In the genomic region with DNA sequence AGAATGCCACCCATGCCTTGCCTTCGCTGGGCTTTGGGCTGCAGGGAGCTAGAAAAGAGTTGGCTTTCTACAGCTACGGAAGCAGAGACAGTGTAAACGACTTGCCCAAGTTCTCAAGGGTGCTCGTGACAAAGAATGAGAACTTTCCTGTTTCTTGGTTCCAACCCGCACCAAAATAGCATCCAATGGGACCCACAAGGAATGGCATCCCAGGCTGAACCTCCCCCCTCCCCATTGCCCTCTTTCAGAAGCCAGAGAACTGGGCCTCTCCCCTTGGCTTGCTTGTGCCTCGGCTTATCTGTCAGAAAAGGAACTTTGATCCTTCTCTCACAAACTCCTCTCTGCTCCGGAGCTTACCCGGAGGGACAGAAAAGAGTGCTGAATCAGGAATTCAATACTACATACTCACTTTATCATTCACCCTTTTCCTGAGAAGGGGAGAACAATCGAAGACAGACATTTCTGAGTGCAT, we compare ENCODE assay signal across 11 mouse cellular contexts.
DNase-seq lines count a peak whose midpoint lies in the region; ATAC-seq and TF ChIP-seq lines count a peak whose summit lies in the region.
"Had no signal": no experiment of that assay in that cellular context is flagged by ENCODE, and none has a peak within 500 bp of the region (broad histone marks: within the 10 kb centered on the region; RNA-seq: fewer than 3 reads in every experiment).

No protein-coding gene starts in this region.

- no peak for TF ChIP-seq POLR2A in heart, adult 2 months (IDR thresholded peaks at IDR 0.05; ENCODE audit: insufficient read depth, low read depth, low read length)
- TF ChIP-seq POLR2A in small intestine, adult 2 months (IDR thresholded peaks at IDR 0.05; ENCODE audit: low read depth, low read length): no peak

- TF ChIP-seq EP300 in heart, adult 2 months (IDR thresholded peaks at IDR 0.05; ENCODE audit: insufficient read depth, low read depth, low read length): no peak
- TF ChIP-seq EP300 in liver, postnatal 0 days (IDR thresholded peaks at IDR 0.05; ENCODE audit: low read depth): no peak

- H3K9ac ChIP-seq in heart, adult 2 months (ENCODE audit: low read depth, low read length): no peak overlapping the region
- H3K9ac ChIP-seq in liver, embryonic 12.5 days: no peak overlapping the region
- H3K9ac ChIP-seq in liver, postnatal 0 days (replicated peaks): no peak overlapping the region
- peak overlapping the region; percentile 26; the same call in 1 of the 2 replicates for H3K9ac ChIP-seq in intestine, postnatal 0 days (ENCODE audit: low read depth, low read length)

- no peak overlapping the region for H3K4me3 ChIP-seq in heart, adult 2 months
- H3K4me3 ChIP-seq in liver, embryonic 12.5 days: no peak overlapping the region
- H3K4me3 ChIP-seq in liver, postnatal 0 days (ENCODE audit: low read depth, low read length): no peak overlapping the region
- H3K4me3 ChIP-seq in intestine, postnatal 0 days (ENCODE audit: low read depth, low read length): no peak overlapping the region
- H3K4me3 ChIP-seq in small intestine, adult 2 months (ENCODE audit: low read depth, low read length): peak overlapping the region; percentile 20

- WGBS in heart, adult 2 months: 70% methylated on average over 9 of the region's 9 CpGs
- WGBS in liver, embryonic 12.5 days (ENCODE audit: insufficient replicate concordance): 30% methylated on average over 9 of the region's 9 CpGs
- WGBS in liver, postnatal 0 days (ENCODE audit: insufficient replicate concordance): 47% methylated on average over 9 of the region's 9 CpGs
- WGBS in intestine, postnatal 0 days: 16% methylated on average over 9 of the region's 9 CpGs
- WGBS in small intestine, adult 2 months: 18% methylated on average over 9 of the region's 9 CpGs

- intact Hi-C loops in heart, adult 2 months (cut with DNase I): no loop called here
- intact Hi-C loops in heart, postnatal 14 days (cut with DNase I): no loop called here

- H3K9me3 ChIP-seq in liver, embryonic 12.5 days (replicated peaks): no peaks in the 10 kb centered on the region
- H3K9me3 ChIP-seq in liver, postnatal 0 days (ENCODE audit: low read length): no peaks in the 10 kb centered on the region
- no peaks in the 10 kb centered on the region for H3K9me3 ChIP-seq in intestine, postnatal 0 days (ENCODE audit: control insufficient read depth)

- no peak overlapping the region for H3K4me2 ChIP-seq in liver, embryonic 12.5 days
- no peak overlapping the region for H3K4me2 ChIP-seq in liver, postnatal 0 days (ENCODE audit: low read depth, low read length)
- H3K4me2 ChIP-seq in intestine, postnatal 0 days (replicated peaks; ENCODE audit: low read depth): peak overlapping the region; percentile 30; the same call in 1 of the 2 replicates

- H3K79me2 ChIP-seq in heart, adult 2 months (replicated peaks; ENCODE audit: control insufficient read depth, insufficient read depth, low read length): no peaks in the 10 kb centered on the region

- no peak for TF ChIP-seq CTCF in heart, adult 2 months (IDR thresholded peaks at IDR 0.05)
- TF ChIP-seq CTCF in liver, postnatal 0 days (IDR thresholded peaks at IDR 0.05; ENCODE audit: low read depth): no peak
- TF ChIP-seq CTCF in intestine, postnatal 0 days (IDR thresholded peaks at IDR 0.05; ENCODE audit: low read depth): no peak
- no peak for TF ChIP-seq CTCF in small intestine, adult 2 months (IDR thresholded peaks at IDR 0.05; ENCODE audit: extremely low read depth, insufficient read length, insufficient replicate concordance, low read depth, low read length)

- H3K4me1 ChIP-seq in heart, adult 2 months (ENCODE audit: control insufficient read depth, insufficient read depth, low read length): peaks cover 21% of the 10 kb centered on the region
- H3K4me1 ChIP-seq in liver, embryonic 12.5 days: peaks cover 67% of the 10 kb centered on the region
- peaks cover 9% of the 10 kb centered on the region; the same call in 1 of the 2 replicates for H3K4me1 ChIP-seq in liver, postnatal 0 days (ENCODE audit: insufficient read depth)
- H3K4me1 ChIP-seq in intestine, postnatal 0 days (replicated peaks; ENCODE audit: control insufficient read depth, insufficient read depth, low read length): peaks cover 47% of the 10 kb centered on the region
- H3K4me1 ChIP-seq in small intestine, adult 2 months (ENCODE audit: control insufficient read depth, insufficient read depth, insufficient read length, low read length): peaks cover 71% of the 10 kb centered on the region

- no peaks in the 10 kb centered on the region for H3K27me3 ChIP-seq in heart, adult 2 months (ENCODE audit: control insufficient read depth, insufficient read depth, low read length)
- H3K27me3 ChIP-seq in liver, embryonic 12.5 days (replicated peaks): no peaks in the 10 kb centered on the region
- no peaks in the 10 kb centered on the region for H3K27me3 ChIP-seq in liver, postnatal 0 days (ENCODE audit: insufficient read depth, low read length)
- no peaks in the 10 kb centered on the region for H3K27me3 ChIP-seq in intestine, postnatal 0 days (replicated peaks; ENCODE audit: control insufficient read depth, insufficient read depth, low read length)
- no peaks in the 10 kb centered on the region for H3K27me3 ChIP-seq in small intestine, adult 2 months (ENCODE audit: control insufficient read depth, insufficient read depth, low read length)

- peak overlapping the region; percentile 36; the same call in 1 of the 2 replicates for H3K27ac ChIP-seq in heart, adult 2 months
- H3K27ac ChIP-seq in liver, embryonic 12.5 days: peak overlapping the region; percentile 27; the same call in 1 of the 2 replicates
- H3K27ac ChIP-seq in liver, postnatal 0 days (ENCODE audit: low read depth): no peak overlapping the region
- peak overlapping the region; percentile 89 for H3K27ac ChIP-seq in intestine, postnatal 0 days (ENCODE audit: low read depth, low read length)
- H3K27ac ChIP-seq in small intestine, adult 2 months (ENCODE audit: insufficient read depth, low read depth, low read length): peak overlapping the region; percentile 98

- no peaks in the 10 kb centered on the region for H3K36me3 ChIP-seq in heart, adult 2 months (ENCODE audit: control insufficient read depth, insufficient read depth, low read length)
- H3K36me3 ChIP-seq in liver, embryonic 12.5 days: no peaks in the 10 kb centered on the region
- no peaks in the 10 kb centered on the region for H3K36me3 ChIP-seq in liver, postnatal 0 days (replicated peaks; ENCODE audit: insufficient read depth, low read length)
- H3K36me3 ChIP-seq in intestine, postnatal 0 days (ENCODE audit: control insufficient read depth, insufficient read depth): peaks cover 28% of the 10 kb centered on the region; the same call in 1 of the 2 replicates
- H3K36me3 ChIP-seq in small intestine, adult 2 months (ENCODE audit: control insufficient read depth, insufficient read depth, low read length): peaks cover 26% of the 10 kb centered on the region

- DNase-seq in heart, adult 2 months: no peak
- no peak for DNase-seq in heart, postnatal 14 days
- DNase-seq in liver, postnatal 0 days: no peak
- no peak for DNase-seq in urinary bladder, postnatal 10 days (ENCODE audit: low spot score)
- DNase-seq in urinary bladder, postnatal 36 days (ENCODE audit: low spot score in 2 of 2): no peak
- DNase-seq: B cell, adult 2 months; cerebellum, postnatal 14 days had no signal

- no peak for ATAC-seq in liver, embryonic 12.5 days
- no peak for ATAC-seq in liver, postnatal 0 days
- peak; percentile 72 for ATAC-seq in intestine, postnatal 0 days
- ATAC-seq: midbrain, embryonic 16.5 days had no signal
